Mouse (Mus musculus) E14TG2a.4 (cell line): ENCODE measurements around the gene 1110017D15Rik.

ENCODE experiments used
- CTCF ChIP-seq: conservative IDR thresholded peaks from 2 replicates; pipeline ENCODE4 v1.5.1; 2014; ENCODE audit warnings: low read length
- POU5F1 ChIP-seq: IDR thresholded peaks from 2 replicates; pipeline ENCODE4 v1.6.1; 2014; ENCODE audit warnings: low read length, borderline replicate concordance

DNA sequence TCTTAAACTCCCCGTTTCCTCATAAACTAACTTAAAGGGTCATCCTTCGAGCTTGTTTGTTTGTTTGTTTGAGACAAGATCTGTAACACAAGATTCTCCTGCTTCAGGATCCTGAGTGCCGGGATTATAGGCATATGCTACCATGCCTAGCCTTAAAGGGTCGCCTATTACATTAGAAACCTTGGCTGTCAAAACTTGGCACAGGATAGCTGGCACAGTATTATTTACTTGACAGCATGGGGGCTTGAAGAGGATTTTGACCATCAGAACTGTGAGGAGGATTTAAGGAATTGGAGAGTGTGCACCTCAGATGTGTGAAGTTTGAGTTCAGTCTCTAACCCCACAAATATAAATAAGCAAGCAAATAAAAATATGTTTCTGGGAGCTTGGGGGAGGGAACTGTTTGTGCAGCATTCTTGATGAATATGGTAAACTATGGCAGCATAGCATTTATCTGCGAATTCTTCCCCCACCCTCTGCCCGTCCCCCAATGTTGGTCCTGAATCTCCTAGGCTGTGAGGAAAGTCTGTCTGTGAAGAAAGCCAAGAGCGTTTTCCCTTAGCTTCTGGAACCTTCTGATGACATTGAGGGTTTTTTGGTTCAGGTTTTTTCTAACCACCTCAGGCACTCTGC, 47.0 kb downstream of the 1110017D15Rik start:
- TF ChIP-seq CTCF (no peak), POU5F1 (no peak)
